Mouse (Mus musculus) lung, postnatal 14 days (tissue): ENCODE results near the gene Cldn3.
"Not testable (repeated sequence)": the region's sequence is repeated elsewhere in the genome, so short reads cannot be mapped to it uniquely, and the experiment has no call there.

Source experiments
- DNase-seq: peaks from one replicate; pipeline ENCODE4 v3.0.0; 2021

Cldn3 gene

DNA sequence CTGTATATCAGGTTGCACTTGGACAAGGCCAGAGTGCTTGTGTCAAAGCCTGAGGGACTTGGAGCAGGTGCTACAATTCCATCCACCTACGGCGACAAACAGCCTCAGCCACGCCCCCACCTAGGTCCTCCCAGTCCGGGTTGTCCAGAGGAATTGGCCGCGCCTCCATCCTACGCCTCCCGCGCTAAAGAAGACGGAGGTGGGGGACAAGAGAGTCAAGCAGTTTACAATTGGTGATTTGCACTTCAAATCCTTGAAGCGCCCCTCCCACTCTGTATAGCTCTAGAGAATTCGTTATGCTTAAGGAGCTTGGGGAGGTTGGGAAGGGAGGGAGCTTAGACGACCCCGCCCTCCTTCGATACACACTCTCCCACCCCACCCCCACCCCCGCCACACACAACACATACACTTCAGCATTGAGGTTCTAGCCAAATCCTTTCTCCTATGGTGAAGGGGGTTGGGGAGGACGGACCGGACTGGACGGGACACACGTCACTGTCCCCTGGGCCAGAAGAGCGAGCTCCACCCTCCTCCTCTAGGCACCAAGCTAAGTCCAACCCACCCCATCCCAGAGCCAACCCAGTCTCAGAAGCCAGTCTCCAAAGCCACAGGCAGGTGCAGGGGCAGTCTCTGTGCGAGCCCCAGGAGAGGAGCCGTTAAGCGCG lies at the start of gene Cldn3:
Cldn3 (plus strand) TSS at position 582 of the 665 bp plus-strand sequence.
- DNase-seq = peak; percentile 77

GRCm38 (mm10) chr5:134936626-134937185 lies 49.3 kb upstream of the Cldn3 start:
- no peak for DNase-seq

DNA sequence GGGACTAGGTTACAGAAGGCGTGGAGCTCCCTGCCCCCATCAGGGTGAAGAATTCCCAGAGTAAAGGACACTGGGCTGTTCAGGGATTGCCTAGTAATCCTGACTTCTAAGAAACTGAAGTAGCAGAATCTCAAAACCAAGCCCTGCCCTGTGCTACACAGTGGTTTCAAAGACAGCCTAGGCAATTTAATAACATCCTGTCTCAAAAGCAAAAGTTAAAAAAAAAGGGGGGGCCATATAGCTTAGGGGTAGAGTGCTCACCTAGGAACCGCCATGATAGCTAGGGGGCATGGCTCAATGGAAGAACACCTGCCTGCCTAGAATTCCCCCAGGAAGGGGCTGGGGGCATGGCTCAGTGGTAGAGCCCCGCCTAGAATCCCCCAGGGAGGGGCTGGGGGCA lies 46.9 kb upstream of the Cldn3 start:
- no peak for DNase-seq

DNA sequence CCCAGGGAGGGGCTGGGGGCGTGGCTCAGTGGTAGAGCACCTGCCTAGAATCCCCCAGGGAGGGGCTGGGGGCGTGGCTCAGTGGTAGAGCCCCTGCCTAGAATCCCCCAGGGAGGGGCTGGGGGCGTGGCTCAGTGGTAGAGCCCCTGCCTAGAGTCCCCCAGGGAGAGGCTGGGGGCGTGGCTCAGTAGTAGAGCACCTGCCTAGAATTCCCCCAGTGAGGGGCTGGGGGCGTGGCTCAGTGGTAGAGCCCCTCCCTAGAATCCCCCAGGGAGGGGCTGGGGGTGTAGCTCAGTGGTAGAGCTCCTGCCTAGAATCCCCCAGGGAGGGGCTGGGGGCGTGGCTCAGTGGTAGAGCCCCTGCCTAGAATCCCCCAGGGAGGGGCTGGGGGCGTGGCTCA lies 46.5 kb upstream of the Cldn3 start:
- DNase-seq = not testable (repeated sequence)

- no peak for DNase-seq
These were observed 44.4 kb upstream of the Cldn3 start for GRCm38 (mm10) chr5:134941472-134942209.

GRCm38 (mm10) chr5:134942740-134943139 lies 43.3 kb upstream of the Cldn3 start:
- peak; percentile 24 for DNase-seq

DNA sequence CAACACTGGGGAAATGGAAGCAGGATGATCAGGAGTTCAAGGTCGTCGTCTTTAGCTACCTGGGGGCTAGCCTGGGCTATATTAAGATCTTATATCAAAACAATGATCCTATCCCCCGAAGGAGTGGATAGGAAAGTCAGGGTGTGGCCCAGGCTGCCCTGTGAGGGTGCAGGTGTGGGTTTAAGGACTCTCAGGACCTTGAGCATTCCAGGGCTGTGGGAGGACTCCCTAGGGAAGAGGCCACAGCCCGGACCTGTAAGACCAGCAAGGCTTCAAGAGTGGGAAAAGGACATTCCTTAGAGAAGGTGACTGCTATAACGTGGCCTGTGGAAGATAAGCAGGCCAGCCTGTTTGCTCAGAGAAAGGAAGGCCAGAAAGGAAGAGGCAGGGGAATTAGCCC lies 41.8 kb upstream of the Cldn3 start:
- no peak for DNase-seq

DNA sequence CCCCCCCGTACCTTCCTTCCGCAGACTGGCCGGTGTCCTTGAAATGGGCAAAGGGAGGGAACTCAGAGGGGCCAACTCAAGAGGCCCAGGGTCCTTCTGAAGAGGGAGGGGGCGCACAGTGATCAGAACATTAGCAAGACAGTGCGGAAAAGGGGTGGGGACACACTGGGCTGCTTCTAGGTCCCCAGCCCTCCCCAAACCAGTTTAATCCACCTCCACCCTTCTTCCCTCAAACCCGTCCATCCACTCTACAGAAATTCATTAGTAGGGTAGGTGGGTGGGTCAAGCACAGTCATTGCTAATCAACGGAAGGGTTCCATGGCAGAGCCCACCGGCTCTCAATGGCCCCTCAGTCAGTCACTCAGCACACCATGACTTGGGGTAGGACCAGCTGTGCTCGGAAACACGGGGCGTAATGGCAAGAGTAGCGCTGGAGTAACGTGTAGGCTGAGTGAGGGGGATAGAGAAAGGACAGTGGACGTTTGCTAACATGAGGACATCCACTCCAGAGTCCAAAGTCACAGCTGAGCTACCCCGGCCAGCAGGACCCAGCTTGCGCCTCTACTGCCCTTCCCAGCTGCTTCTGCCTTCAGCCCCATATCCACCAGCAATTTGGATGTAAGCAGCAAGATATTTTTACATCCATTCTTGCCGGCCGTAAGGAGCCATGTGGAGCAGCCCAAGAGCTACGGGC lies 40.6 kb upstream of the Cldn3 start:
- no peak for DNase-seq

DNA sequence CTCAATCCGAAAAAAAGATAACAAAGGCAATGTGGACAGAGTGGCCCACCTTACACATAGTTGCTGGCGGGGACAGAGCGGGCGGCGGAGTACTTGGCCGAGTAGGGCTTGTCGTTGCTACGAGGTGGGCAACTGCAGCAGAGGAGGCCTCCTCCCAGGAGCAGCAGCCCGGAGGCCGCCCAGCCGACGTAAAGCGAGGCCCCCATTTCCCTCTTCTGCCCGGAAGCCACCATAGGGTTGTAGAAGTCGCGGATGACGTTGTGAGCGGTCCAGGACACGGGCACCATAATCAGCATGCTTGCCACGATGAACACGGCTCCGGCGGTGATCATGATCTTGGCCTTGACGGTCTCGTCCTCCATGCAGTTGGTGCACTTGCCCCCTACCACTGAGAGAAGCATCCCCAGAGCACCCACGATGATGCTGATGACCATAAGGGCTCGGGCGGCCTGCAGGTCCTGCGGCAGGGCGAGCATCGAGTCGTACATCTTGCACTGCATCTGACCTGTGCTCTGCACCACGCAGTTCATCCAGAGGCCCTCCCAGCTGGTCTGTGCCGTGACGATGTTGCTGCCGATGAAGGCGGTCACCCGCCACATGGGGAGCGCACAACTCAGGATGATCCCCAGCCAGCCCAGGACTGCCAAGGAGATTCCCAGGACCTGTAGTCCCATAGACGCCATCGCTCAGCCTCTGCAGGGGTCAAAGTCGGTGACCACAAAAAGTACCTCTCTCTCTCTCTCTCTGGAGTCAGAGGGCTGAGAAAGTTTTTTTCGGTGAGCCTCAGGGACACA lies 39.8 kb upstream of the Cldn3 start:
- no peak for DNase-seq

- peak; percentile 31 for DNase-seq
These were observed 39.2 kb upstream of the Cldn3 start, which contains the start of gene Cldn4 for GRCm38 (mm10) chr5:134946857-134947255. Gene Cldn4 (minus strand): TSS chr5:134946934.

GRCm38 (mm10) chr5:134947420-134948084 lies 38.5 kb upstream of the Cldn3 start:
- DNase-seq = peak; percentile 28

GRCm38 (mm10) chr5:134948085-134948439 lies 38.0 kb upstream of the Cldn3 start:
- no peak for DNase-seq

DNA sequence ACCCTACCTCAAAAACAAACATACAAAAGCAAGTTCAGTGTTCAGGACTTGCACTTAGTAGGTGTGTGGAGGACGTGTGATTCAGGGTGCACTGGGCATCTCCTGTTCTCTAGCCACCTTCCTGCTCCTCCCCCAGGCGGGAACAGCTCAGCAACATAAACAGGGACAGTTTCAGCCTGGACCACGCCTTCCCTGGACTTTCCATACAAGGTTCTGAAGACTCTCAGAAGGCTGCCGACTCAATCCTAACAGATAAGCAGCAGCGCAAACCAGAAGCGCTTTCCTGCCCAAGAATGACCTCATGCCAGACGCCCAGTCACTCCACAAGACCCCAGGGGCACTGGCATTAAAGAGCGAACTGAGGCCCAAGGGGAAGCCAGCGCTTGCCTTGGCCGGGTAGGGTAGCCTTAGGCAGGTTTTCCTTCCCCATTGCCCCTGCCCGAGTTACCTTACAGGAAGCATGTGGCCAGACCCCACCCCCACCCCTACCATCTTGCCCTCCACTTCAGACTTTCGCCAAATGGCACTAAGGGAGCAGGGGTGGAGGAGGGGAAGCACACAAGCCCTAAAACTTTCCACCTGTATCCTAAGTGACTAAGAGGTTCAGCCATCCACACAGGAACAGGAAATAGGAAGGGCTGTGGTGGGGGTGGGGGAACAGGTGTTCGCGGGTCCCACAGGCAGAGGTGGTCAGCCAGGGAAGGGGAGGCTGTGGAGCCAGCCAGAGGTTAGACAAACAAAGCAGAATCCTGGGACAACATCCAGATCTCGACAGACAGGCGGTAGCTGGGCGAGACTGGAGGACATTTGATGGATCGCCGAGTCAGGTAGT lies 34.7 kb upstream of the Cldn3 start:
- DNase-seq = peak; percentile 62

GRCm38 (mm10) chr5:134955491-134955890 lies 30.5 kb upstream of the Cldn3 start:
- no peak for DNase-seq

GRCm38 (mm10) chr5:134959114-134959513 lies 26.9 kb upstream of the Cldn3 start:
- DNase-seq = no peak

GRCm38 (mm10) chr5:134960430-134960829 lies 25.6 kb upstream of the Cldn3 start:
- no peak for DNase-seq

- no peak for DNase-seq
These were observed 24.5 kb upstream of the Cldn3 start for GRCm38 (mm10) chr5:134961519-134961918.

DNA sequence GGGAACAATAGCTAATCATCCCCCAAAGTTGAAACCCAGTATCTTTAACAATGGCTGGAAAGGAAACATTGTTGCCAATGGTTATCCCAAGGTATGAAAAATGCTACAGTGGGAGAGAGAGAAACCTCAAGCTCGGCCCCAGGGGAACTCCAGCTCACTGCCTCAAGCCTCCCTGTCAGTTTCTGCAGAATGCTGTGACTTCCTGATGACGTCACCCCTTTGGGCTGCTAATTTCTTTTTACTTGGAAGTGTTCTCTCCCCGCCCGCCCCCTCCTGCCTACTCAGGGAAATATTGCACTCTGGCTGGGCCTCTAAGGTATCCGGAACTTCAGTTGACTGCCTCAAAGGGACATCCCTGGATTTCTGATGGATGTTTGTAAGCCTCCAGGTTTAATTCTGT lies 22.5 kb upstream of the Cldn3 start:
- DNase-seq = peak; percentile 59

GRCm38 (mm10) chr5:134964655-134965054 lies 21.4 kb upstream of the Cldn3 start:
- DNase-seq = not testable (repeated sequence)

- DNase-seq = peak; percentile 86
These were observed 20.6 kb upstream of the Cldn3 start for GRCm38 (mm10) chr5:134965473-134965851.
